Comparison of ENCODE assay signal across 15 mouse cellular contexts in the genomic region with DNA sequence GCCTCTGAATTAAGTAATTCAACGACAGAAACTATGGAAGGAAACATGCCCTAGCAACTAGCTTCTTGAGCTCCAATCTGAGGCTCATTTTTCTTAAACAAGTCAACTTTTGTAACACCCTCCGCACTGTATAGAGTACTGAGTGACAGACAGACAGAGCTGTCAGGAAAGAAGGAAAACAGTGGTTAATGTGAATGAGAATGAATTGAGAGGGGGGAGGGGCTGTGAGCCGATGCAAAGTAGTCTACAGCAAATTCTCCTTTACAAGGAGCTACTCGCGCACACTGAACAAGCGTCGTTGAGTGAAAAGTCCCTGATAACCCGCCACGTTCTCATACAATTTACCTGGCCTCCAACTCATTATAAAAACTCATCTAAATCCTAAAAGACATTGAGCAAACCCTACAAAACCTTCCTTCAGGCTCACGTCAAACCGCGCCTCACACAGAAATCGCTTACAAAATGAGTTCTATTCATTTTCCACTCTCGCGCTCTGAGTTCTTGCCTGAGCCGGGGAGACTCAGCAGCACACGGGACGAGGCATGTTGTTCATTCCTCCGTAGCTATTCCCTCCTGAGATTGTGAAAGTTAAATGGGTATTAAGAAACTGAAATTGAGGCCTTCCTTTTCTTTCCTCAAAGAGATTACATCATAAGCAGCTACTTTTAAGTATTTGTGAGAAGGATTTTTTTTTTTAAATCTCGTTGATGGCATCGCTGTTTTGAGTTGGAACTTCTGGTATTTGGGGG. TPM values are rescaled to one million over a fixed set of nuclear protein-coding genes. Genes with fewer than 3 reads are reported as not detected.
DNase-seq lines count a peak whose midpoint lies in the region; ATAC-seq lines count a peak whose summit lies in the region.
"Had no signal": no experiment of that assay in that cellular context is flagged by ENCODE, and none has a peak within 500 bp of the region (broad histone marks: within the 10 kb centered on the region; RNA-seq: fewer than 3 reads in every experiment).

No protein-coding gene starts in this region.

- H3K4me1 ChIP-seq in lung, embryonic 15.5 days = peaks cover 26% of the 10 kb centered on the region
- no peaks in the 10 kb centered on the region; the same call in 1 of the 2 replicates for H3K4me1 ChIP-seq in forebrain, embryonic 11.5 days (replicated peaks; ENCODE audit: control insufficient read depth, insufficient read depth, low read length)
- H3K4me1 ChIP-seq in hindbrain, embryonic 13.5 days (replicated peaks) = peaks cover 6% of the 10 kb centered on the region
- H3K4me1 ChIP-seq in midbrain, embryonic 15.5 days = peaks cover 9% of the 10 kb centered on the region; the same call in 1 of the 2 replicates

- H3K9ac ChIP-seq in lung, embryonic 15.5 days = no peak overlapping the region
- H3K9ac ChIP-seq in forebrain, embryonic 11.5 days (ENCODE audit: low read length) = no peak overlapping the region
- H3K9ac ChIP-seq in hindbrain, embryonic 13.5 days = no peak overlapping the region
- H3K9ac ChIP-seq in midbrain, embryonic 15.5 days = no peak overlapping the region

- H3K27me3 ChIP-seq in lung, embryonic 15.5 days = no peaks in the 10 kb centered on the region
- no peaks in the 10 kb centered on the region for H3K27me3 ChIP-seq in forebrain, embryonic 11.5 days (ENCODE audit: control insufficient read depth, insufficient read depth, low read length)
- no peaks in the 10 kb centered on the region for H3K27me3 ChIP-seq in hindbrain, embryonic 13.5 days
- no peaks in the 10 kb centered on the region for H3K27me3 ChIP-seq in midbrain, embryonic 15.5 days (replicated peaks)

- H3K4me2 ChIP-seq in lung, embryonic 15.5 days = peak overlapping the region; percentile 34; the same call in 1 of the 2 replicates
- H3K4me2 ChIP-seq in forebrain, embryonic 11.5 days (ENCODE audit: low read depth, low read length, severe bottlenecking) = no peak overlapping the region
- peak overlapping the region; percentile 23 for H3K4me2 ChIP-seq in hindbrain, embryonic 13.5 days
- peak overlapping the region; percentile 23 for H3K4me2 ChIP-seq in midbrain, embryonic 15.5 days

- ATAC-seq in lung, embryonic 15.5 days (ENCODE audit: borderline replicate concordance, extremely low read depth, low FRiP score, low TSS enrichment) = no peak
- peak; percentile 80 for ATAC-seq in forebrain, embryonic 11.5 days (replicated peaks; ENCODE audit: low FRiP score)
- no peak for ATAC-seq in hindbrain, embryonic 13.5 days (ENCODE audit: low FRiP score)
- ATAC-seq in midbrain, embryonic 15.5 days (replicated peaks) = no peak
- ATAC-seq: CD4-positive, CD25-positive, alpha-beta regulatory T cell, adult 4 months; inflammation-experienced regulatory T-cells, adult 6 months had no signal

- intact Hi-C loops in heart, postnatal 36 days (cut with DNase I) = no loop called here

- DNase-seq in lung, postnatal 10 days = no peak
- DNase-seq in forebrain, embryonic 11.5 days (ENCODE audit: low spot score) = peak; percentile 62
- no peak for DNase-seq in kidney, postnatal 4 days
- DNase-seq in frontal cortex, adult 2 months (ENCODE audit: extremely low spot score in 1 of 2, low spot score in 1 of 2) = no peak
- DNase-seq in heart, postnatal 36 days = no peak
- DNase-seq: kidney, postnatal 10 days; layer of hippocampus, postnatal 36 days; right cerebral cortex, postnatal 14 days had no signal

- H3K36me3 ChIP-seq in lung, embryonic 15.5 days = no peaks in the 10 kb centered on the region
- H3K36me3 ChIP-seq in forebrain, embryonic 11.5 days (ENCODE audit: control insufficient read depth, insufficient read depth, low read length) = no peaks in the 10 kb centered on the region
- no peaks in the 10 kb centered on the region for H3K36me3 ChIP-seq in hindbrain, embryonic 13.5 days
- H3K36me3 ChIP-seq in midbrain, embryonic 15.5 days (replicated peaks) = no peaks in the 10 kb centered on the region

- no peaks in the 10 kb centered on the region for H3K9me3 ChIP-seq in lung, embryonic 15.5 days
- H3K9me3 ChIP-seq in forebrain, embryonic 11.5 days (ENCODE audit: control insufficient read depth, low read length) = no peaks in the 10 kb centered on the region; the same call in 1 of the 2 replicates
- no peaks in the 10 kb centered on the region for H3K9me3 ChIP-seq in hindbrain, embryonic 13.5 days
- no peaks in the 10 kb centered on the region for H3K9me3 ChIP-seq in midbrain, embryonic 15.5 days
- H3K9me3 ChIP-seq: megakaryocyte, embryonic 14.5 days had no signal

- H3K4me3 ChIP-seq in lung, embryonic 15.5 days = no peak overlapping the region
- no peak overlapping the region for H3K4me3 ChIP-seq in forebrain, embryonic 11.5 days (ENCODE audit: low read depth, low read length)
- no peak overlapping the region for H3K4me3 ChIP-seq in hindbrain, embryonic 13.5 days
- H3K4me3 ChIP-seq in midbrain, embryonic 15.5 days = no peak overlapping the region
- H3K4me3 ChIP-seq: megakaryocyte, embryonic 14.5 days had no signal

- WGBS in lung, embryonic 15.5 days = 43% methylated on average over 21 of the region's 21 CpGs
- WGBS in forebrain, embryonic 11.5 days = 40% methylated on average over 21 of the region's 21 CpGs
- 39% methylated on average over 21 of the region's 21 CpGs for WGBS in hindbrain, embryonic 13.5 days
- WGBS in midbrain, embryonic 15.5 days = 35% methylated on average over 21 of the region's 21 CpGs

- peak overlapping the region; percentile 55 for H3K27ac ChIP-seq in lung, embryonic 15.5 days
- H3K27ac ChIP-seq in forebrain, embryonic 11.5 days (ENCODE audit: low read depth, low read length) = peak overlapping the region; percentile 65
- no peak overlapping the region for H3K27ac ChIP-seq in hindbrain, embryonic 13.5 days
- H3K27ac ChIP-seq in midbrain, embryonic 15.5 days = no peak overlapping the region

RNA-seq across cellular contexts. Expression of a gene that starts 54.7 kb away (rescaled TPM):
- 0.44 and 0.67 TPM in 2 replicates for polyA plus RNA-seq in lung, embryonic 15.5 days (2015; fragmentation: Nextera tagmentation; extraction: Ambion mirVana)
- polyA plus RNA-seq in forebrain, embryonic 11.5 days (2014; fragmentation: Nextera tagmentation; extraction: Ambion mirVana) = 2.9 and 4.4 TPM in 2 replicates
- polyA plus RNA-seq in hindbrain, embryonic 13.5 days (2015; fragmentation: Nextera tagmentation; extraction: Ambion mirVana) = 1.2 and 2.2 TPM in 2 replicates
- polyA plus RNA-seq in midbrain, embryonic 15.5 days (2015; fragmentation: Nextera tagmentation; extraction: Ambion mirVana) = 1.2 and 1.8 TPM in 2 replicates
- polyA plus RNA-seq in frontal cortex, adult 2 months (2012; rRNA removed) = 10.7 and 10.8 TPM in 2 replicates
- total RNA-seq in heart, postnatal 36 days (2021) = 10 to 100 TPM; 12.5 to 13.7 TPM
- total RNA-seq: neutrophil, adult 5-6 weeks had no signal

Comparison
In these comparisons a context has a peak if more than half of its experiments do, and no peak if none do; other contexts are left out.
1. H3K27ac ChIP-seq: peak in lung, embryonic 15.5 days (single experiment) and forebrain, embryonic 11.5 days (single experiment); none in hindbrain, embryonic 13.5 days (single experiment) and midbrain, embryonic 15.5 days (single experiment).